Mouse (Mus musculus) cortical plate, adult 2 months (tissue): ENCODE measurements at regions not wholly inside any gene's neighbourhood (a gene's known extent, or its start where the extent isn't known, plus 50 kb on each side); places are given as distances from the start of the nearest gene placed in this dataset.

Experiments
- CTCF ChIP-seq: fragments of 200-500 bp; IDR thresholded peaks from 2 replicates; pipeline ENCODE4 v1.5.1; 2011; ENCODE audit warnings: mild to moderate bottlenecking, control low read depth, low read length; ENCODE audit not compliant: insufficient read depth; ENCODE audit errors: extremely low read depth
- POLR2A ChIP-seq: fragments of 200-500 bp; IDR thresholded peaks from 2 replicates; pipeline ENCODE4 v1.6.1; 2011; ENCODE audit warnings: mild to moderate bottlenecking, low read length, control low read depth; ENCODE audit not compliant: insufficient read depth; ENCODE audit errors: extremely low read depth

GRCm38 (mm10) chr5:46657065-46657464, 799.6 kb upstream of the Lcorl start:
- TF ChIP-seq CTCF (no peak), POLR2A (no peak)
